Mouse (Mus musculus) liver, embryonic 14.5 days (tissue): Measurements from ENCODE around the gene Slc26a9.
A peak's percentile ranks its signal among the peaks of the same experiment; 100 is the strongest.

Source experiments
- CTCF ChIP-seq: IDR thresholded peaks from 2 replicates; pipeline ENCODE4 v1.5.1; 2016; ENCODE audit warnings: antibody characterized with exemption, low read depth, control low read depth
- EP300 ChIP-seq: IDR thresholded peaks from 2 replicates; pipeline ENCODE4 v1.6.1; 2016; ENCODE audit warnings: antibody characterized with exemption, low read depth

DNA sequence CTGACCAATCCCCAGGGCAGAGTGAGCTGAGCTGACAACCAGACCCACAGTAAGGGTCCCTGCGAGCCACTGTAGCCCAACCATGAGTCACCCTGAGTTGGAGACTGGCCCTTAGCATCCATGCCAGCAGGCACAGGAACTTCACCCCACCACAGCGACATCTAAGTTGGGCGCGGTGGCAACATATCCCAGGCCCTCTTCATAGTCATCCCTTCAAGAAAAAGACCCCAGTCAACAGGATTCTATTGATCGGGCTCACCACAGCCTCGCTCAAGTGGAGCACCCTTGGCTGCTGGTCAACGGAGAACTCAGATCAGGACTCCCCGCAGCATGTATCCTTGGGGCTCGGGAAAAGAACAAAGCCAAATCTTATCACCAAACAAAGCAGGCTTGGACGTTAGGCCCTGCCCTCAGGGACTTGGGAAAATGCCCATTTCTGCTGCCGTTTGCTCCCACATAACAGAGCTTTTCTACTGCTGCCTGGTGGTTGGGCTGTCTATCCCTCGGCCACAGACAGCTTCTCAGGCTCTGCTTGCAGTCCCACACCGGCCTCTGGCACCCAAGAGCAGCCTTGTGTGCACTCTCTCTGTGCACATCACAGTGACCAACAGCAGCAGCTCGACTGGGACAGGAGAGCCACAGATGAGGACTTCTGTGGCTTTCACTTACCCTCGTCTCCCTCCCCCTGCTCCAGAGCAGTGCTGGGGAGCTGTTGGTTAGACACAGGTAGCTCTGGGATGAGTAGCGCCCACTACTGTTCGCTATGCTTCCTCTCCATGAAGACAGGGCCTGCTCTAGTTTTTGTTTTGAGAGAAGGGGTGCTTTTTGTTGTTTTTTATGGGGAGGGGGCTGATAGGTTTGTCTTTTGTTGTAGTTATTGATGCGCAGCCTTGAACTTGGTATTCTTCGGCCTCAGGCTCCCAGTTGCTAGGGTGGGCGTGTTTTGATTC lies 29.2 kb upstream of the Slc26a9 start:
- TF ChIP-seq CTCF (peak; percentile 4; the same call in 1 of the 2 replicates), EP300 (no peak)
